Mouse (Mus musculus): ENCODE measurements around the gene Hist1h2bg. TPM values are rescaled to one million over a fixed set of nuclear protein-coding genes. Genes with fewer than 3 reads are reported as not detected.
A peak's percentile ranks its signal among the peaks of the same experiment; 100 is the strongest.
"Not testable (repeated sequence)": the region's sequence is repeated elsewhere in the genome, so short reads cannot be mapped to it uniquely, and the experiment has no call there.

Hist1h2bg gene
- polyA plus RNA-seq, 1 experiment from 2014 or later = 10.6 TPM

DNA sequence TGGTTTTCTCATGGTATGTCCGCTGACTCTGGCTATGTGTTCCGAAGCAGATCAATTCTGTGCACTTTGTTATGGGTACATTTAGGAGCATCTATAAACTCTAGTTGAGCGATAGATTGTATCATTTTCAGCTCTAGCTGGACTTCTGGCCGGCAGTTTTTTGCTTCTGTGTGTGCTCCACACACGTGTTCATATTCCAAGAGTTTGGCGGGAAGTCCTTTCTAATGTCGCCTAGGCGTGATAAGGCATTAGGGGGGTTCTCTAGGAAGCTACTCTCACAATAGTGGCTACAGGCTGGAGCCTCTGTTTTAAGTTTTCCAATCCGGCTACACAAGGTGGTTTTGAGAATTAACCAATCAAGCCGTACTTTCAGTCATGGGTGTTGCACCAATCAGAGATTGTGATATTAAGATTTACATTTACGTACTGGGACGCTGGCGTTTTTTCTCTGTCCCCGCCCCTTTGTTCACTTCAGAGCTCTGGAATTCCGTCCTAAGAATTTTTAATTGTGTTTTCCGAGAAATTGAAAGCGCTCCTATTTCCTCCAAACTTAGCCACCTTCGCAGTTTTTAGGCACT, 15.3 kb upstream of the Hist1h2bg start:
- H3K4me1 ChIP-seq (ENCODE audit: control insufficient read depth, low read depth, low read length) = peaks cover 23% of the 10 kb centered on the region
- peak; percentile 39 for ATAC-seq (ENCODE audit: low read depth)
- no peaks in the 10 kb centered on the region for H3K9me3 ChIP-seq (replicated peaks; ENCODE audit: control insufficient read depth, low read length)
- peak overlapping the region; percentile 82 for H3K9ac ChIP-seq (ENCODE audit: low read depth, low read length)
- H3K36me3 ChIP-seq (ENCODE audit: control insufficient read depth, insufficient read depth) = no peaks in the 10 kb centered on the region
- peak overlapping the region; percentile 82 for H3K4me2 ChIP-seq (ENCODE audit: low read depth, low read length)
- H3K4me3 ChIP-seq (ENCODE audit: low read depth, low read length) = peak overlapping the region; percentile 68
- no peaks in the 10 kb centered on the region for H3K27me3 ChIP-seq (ENCODE audit: control insufficient read depth, insufficient read depth, low read depth, low read length)
- under 1% methylated on average over 18 of the region's 18 CpGs for WGBS (ENCODE audit: insufficient replicate concordance)
- H3K27ac ChIP-seq (ENCODE audit: low read length) = peak overlapping the region; percentile 99

DNA sequence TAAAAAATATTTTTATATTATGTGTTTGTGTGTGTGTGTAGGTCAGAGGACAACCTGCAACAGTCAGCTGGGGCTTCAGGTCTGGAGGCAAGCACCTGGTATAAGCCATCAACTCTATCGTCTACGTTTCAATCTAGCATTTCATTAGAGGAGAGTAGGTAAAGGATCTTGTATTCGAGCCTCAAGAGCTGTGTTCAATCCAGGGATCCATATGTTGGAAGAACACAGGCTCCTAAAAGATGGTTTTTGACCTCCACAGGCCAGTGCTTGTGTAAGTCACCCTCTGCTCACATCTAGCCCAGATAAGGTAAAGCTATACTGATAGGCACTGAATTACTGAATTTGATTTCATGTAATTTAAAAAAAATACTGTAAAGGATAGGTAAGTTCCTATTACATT, 14.3 kb upstream of the Hist1h2bg start:
- no peaks in the 10 kb centered on the region for H3K36me3 ChIP-seq (ENCODE audit: control insufficient read depth, insufficient read depth)
- no peaks in the 10 kb centered on the region for H3K9me3 ChIP-seq (replicated peaks; ENCODE audit: control insufficient read depth, low read length)
- no peak for ATAC-seq (ENCODE audit: low read depth)
- peak overlapping the region; percentile 68 for H3K4me3 ChIP-seq (ENCODE audit: low read depth, low read length)
- WGBS (ENCODE audit: insufficient replicate concordance) = 60% methylated on average over 3 of the region's 3 CpGs
- peak overlapping the region; percentile 52 for H3K9ac ChIP-seq (ENCODE audit: low read depth, low read length)
- H3K4me2 ChIP-seq (ENCODE audit: low read depth, low read length) = peak overlapping the region; percentile 82
- H3K27ac ChIP-seq (ENCODE audit: low read length) = peak overlapping the region; percentile 99
- no peaks in the 10 kb centered on the region for H3K27me3 ChIP-seq (ENCODE audit: control insufficient read depth, insufficient read depth, low read depth, low read length)
- peaks cover 23% of the 10 kb centered on the region for H3K4me1 ChIP-seq (ENCODE audit: control insufficient read depth, low read depth, low read length)

DNA sequence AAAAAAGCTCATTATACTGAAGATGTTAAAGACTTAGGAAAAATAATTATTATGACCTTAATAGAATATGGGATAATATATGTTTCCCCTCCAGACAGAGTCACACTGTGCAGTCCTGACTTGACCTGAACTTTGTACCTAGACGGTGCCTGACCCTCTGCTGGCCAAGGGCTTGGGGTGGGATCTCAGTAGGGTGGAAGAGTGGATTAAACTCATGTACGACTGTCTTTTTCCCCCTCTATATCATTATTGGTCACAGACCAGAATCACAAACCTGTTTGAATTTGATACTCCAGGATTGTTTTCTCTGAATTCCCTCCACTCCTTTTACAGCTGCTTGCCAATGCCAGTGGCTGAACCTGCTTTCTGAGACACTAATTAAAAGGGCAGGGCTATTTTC, 10.5 kb upstream of the Hist1h2bg start:
- H3K9ac ChIP-seq (ENCODE audit: low read depth, low read length) = peak overlapping the region; percentile 54
- not testable (repeated sequence) for H3K9me3 ChIP-seq (replicated peaks; ENCODE audit: control insufficient read depth, low read length); H3K27me3 ChIP-seq (ENCODE audit: control insufficient read depth, insufficient read depth, low read depth, low read length); H3K36me3 ChIP-seq (ENCODE audit: control insufficient read depth, insufficient read depth); ATAC-seq (ENCODE audit: low read depth)
- H3K27ac ChIP-seq (ENCODE audit: low read length) = peak overlapping the region; percentile 81
- peak overlapping the region; percentile 46 for H3K4me3 ChIP-seq (ENCODE audit: low read depth, low read length)
- 28% methylated on average over 2 of the region's 2 CpGs for WGBS (ENCODE audit: insufficient replicate concordance)
- H3K4me1 ChIP-seq (ENCODE audit: control insufficient read depth, low read depth, low read length) = peaks cover 30% of the 10 kb centered on the region
- peak overlapping the region; percentile 57 for H3K4me2 ChIP-seq (ENCODE audit: low read depth, low read length)

DNA sequence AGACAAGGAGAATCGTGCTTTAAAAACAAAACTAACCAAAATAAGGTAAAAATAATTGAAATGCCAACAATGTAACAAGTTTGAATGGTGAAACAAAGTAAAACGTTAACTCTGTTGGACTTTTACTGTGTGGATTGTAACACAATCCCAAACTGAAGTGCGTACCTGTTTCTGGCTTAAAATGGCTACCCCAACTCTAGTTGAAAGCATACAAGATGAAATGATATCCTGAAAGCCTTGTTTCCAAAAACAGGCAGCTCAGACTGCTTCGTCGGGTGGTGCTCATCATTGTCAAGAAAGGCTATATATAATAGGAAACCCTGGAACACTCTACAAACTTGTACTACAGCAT, 9.7 kb upstream of the Hist1h2bg start:
- not testable (repeated sequence) for ATAC-seq (ENCODE audit: low read depth); H3K36me3 ChIP-seq (ENCODE audit: control insufficient read depth, insufficient read depth); H3K9ac ChIP-seq (ENCODE audit: low read depth, low read length); H3K27me3 ChIP-seq (ENCODE audit: control insufficient read depth, insufficient read depth, low read depth, low read length); H3K9me3 ChIP-seq (replicated peaks; ENCODE audit: control insufficient read depth, low read length)
- 0% methylated on average over 2 of the region's 5 CpGs for WGBS (ENCODE audit: insufficient replicate concordance)
- H3K27ac ChIP-seq (ENCODE audit: low read length) = peak overlapping the region; percentile 98
- peak overlapping the region; percentile 60 for H3K4me3 ChIP-seq (ENCODE audit: low read depth, low read length)
- H3K4me2 ChIP-seq (ENCODE audit: low read depth, low read length) = peak overlapping the region; percentile 81
- peaks cover 30% of the 10 kb centered on the region for H3K4me1 ChIP-seq (ENCODE audit: control insufficient read depth, low read depth, low read length)

DNA sequence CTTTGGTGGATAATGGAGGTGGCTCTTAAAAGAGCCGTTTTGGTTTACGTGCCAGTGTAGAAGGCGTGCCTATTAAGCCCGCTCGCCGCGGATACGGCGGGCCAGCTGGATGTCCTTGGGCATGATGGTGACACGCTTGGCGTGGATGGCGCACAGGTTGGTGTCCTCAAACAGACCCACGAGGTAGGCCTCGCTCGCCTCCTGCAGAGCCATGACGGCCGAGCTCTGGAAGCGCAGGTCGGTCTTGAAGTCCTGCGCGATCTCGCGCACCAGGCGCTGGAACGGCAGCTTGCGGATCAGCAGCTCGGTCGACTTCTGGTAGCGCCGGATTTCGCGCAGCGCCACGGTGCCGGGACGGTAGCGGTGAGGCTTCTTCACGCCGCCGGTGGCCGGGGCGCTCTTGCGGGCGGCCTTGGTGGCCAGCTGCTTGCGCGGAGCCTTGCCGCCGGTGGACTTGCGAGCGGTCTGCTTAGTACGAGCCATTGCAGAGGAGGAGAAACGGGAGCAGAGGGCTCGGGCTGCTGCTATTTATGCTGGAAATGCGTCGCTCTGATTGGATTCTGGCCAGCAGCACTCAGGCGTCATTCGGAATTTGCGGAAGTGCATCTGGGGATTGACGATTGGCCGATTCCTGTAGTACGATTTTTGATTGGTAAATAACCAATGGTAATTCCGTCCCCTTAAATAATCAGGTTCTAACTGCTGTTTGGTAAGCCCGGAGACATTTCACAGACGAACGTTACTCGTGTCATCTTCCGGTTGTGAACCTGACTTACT, 9.1 kb upstream of the Hist1h2bg start, which contains the start of gene Hist1h3e:
Gene Hist1h3e, minus strand, starts transcription at position 487 of the 777 bp plus-strand sequence.
- peak within 1 kb of the TSS; percentile 71 for H3K9ac ChIP-seq (ENCODE audit: low read depth, low read length)
- peak; percentile 93 for ATAC-seq (ENCODE audit: low read depth)
- H3K4me2 ChIP-seq (ENCODE audit: low read depth, low read length) = peak within 1 kb of the TSS; percentile 81
- peak within 1 kb of the TSS; percentile 98 for H3K27ac ChIP-seq (ENCODE audit: low read length)
- peaks cover 27% of the 10 kb centered on the region for H3K4me1 ChIP-seq (ENCODE audit: control insufficient read depth, low read depth, low read length)
- not testable (repeated sequence) for H3K27me3 ChIP-seq (ENCODE audit: control insufficient read depth, insufficient read depth, low read depth, low read length); H3K36me3 ChIP-seq (ENCODE audit: control insufficient read depth, insufficient read depth); H3K9me3 ChIP-seq (replicated peaks; ENCODE audit: control insufficient read depth, low read length)
- under 1% methylated on average over 42 of the region's 67 CpGs for WGBS (ENCODE audit: insufficient replicate concordance)
- peak within 1 kb of the TSS; percentile 60 for H3K4me3 ChIP-seq (ENCODE audit: low read depth, low read length)

DNA sequence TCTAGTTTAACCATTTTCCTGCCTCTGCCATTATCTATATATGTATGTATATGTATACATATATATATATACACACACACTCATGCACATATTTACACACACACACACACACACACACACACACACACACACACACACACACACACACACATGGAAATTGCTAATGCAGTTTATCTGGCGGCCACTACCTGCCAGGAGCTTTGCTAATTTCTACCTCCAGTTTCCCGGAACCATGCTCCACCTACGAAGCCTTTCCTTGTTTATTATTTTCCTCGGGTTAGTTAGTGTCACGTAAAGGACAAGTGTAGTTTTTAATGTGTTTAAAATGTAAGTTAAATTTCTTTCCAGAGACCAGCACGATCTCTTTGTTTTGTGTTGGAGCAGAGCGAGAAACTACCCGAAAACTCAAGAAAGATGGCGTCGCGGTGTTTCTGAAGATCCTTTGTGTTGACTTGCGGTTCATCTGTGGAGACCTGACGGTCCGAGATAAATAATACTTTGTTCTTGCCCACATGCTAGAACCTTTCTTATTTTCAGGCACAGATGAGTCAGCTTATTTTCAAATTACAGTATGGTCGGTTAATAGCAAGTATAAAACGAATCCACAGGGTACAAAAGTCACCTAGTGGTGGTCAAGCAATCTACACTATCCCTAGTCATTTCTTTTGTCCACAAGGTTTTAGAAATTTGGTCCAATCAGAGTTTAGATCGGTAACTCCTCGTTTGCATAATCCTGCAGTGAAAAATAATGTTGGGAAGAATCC, 8.3 kb upstream of the Hist1h2bg start:
- Histone ChIP-seq H3K27ac (ENCODE audit: low read length) (peak overlapping the region; percentile 98), H3K36me3 (ENCODE audit: control insufficient read depth, insufficient read depth) (no peaks in the 10 kb centered on the region), H3K9me3 (replicated peaks; ENCODE audit: control insufficient read depth, low read length) (no peaks in the 10 kb centered on the region), H3K9ac (ENCODE audit: low read depth, low read length) (peak overlapping the region; percentile 71), H3K4me1 (ENCODE audit: control insufficient read depth, low read depth, low read length) (peaks cover 27% of the 10 kb centered on the region), H3K4me2 (ENCODE audit: low read depth, low read length) (peak overlapping the region; percentile 81), H3K4me3 (ENCODE audit: low read depth, low read length) (peak overlapping the region; percentile 60), H3K27me3 (ENCODE audit: control insufficient read depth, insufficient read depth, low read depth, low read length) (no peaks in the 10 kb centered on the region)
- no peak for ATAC-seq (ENCODE audit: low read depth)
- 2% methylated on average over 18 of the region's 18 CpGs for WGBS (ENCODE audit: insufficient replicate concordance)

DNA sequence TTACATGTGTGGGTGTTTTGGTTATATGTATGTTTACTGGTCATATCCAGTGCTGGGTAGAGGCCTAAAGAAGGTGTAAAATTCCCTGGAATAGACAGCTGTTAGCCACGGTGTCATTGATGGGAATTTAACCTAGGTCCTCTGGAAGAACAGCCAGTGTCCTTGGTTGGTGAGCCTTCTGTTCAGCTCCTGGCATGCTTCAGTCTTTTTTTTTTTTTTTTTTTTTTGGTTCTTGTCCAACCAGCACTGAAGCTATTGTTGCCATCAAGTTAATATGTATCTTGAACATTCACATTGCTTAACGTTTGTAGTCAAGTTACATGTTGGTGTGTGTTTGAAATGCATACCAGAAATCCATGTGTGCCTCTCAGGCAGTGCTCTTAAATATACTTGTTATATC, 6.7 kb upstream of the Hist1h2bg start:
- no peak overlapping the region for H3K9ac ChIP-seq (ENCODE audit: low read depth, low read length)
- H3K27ac ChIP-seq (ENCODE audit: low read length) = no peak overlapping the region
- no peak for ATAC-seq (ENCODE audit: low read depth)
- 81% methylated on average over 2 of the region's 2 CpGs for WGBS (ENCODE audit: insufficient replicate concordance)
- no peaks in the 10 kb centered on the region for H3K36me3 ChIP-seq (ENCODE audit: control insufficient read depth, insufficient read depth)
- peaks cover 28% of the 10 kb centered on the region for H3K4me1 ChIP-seq (ENCODE audit: control insufficient read depth, low read depth, low read length)
- H3K27me3 ChIP-seq (ENCODE audit: control insufficient read depth, insufficient read depth, low read depth, low read length) = no peaks in the 10 kb centered on the region
- no peak overlapping the region for H3K4me3 ChIP-seq (ENCODE audit: low read depth, low read length)
- no peak overlapping the region for H3K4me2 ChIP-seq (ENCODE audit: low read depth, low read length)
- H3K9me3 ChIP-seq (replicated peaks; ENCODE audit: control insufficient read depth, low read length) = no peaks in the 10 kb centered on the region

DNA sequence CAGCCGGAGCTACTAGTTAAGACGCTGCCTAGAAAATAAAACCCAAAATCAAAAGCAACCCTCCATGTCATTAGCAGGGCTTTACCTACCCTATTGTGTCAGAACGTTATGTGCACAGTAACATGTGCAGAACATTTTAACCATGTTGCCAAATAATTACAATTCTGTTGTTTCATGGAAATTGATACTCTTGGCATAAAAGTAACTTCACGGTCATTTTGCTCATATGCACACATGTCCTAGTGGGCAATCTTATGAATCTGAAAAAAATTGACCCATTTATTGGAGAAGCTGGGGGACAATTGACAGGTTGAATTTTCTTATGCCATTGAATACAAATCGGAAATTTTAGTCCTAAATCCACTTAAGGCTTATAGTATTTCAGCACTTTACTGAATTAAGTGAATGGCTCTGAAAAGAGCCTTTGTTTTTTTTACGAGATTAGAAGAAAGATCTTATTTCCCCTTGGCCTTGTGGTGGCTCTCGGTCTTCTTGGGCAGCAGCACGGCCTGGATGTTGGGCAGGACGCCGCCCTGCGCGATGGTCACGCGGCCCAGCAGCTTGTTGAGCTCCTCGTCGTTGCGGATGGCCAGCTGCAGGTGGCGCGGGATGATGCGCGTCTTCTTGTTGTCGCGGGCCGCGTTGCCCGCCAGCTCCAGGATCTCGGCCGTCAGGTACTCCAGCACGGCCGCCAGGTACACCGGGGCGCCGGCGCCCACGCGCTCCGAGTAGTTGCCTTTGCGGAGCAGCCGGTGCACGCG, 755 bp upstream of the Hist1h2bg start:
- H3K27me3 ChIP-seq (ENCODE audit: control insufficient read depth, insufficient read depth, low read depth, low read length); ATAC-seq (ENCODE audit: low read depth); H3K36me3 ChIP-seq (ENCODE audit: control insufficient read depth, insufficient read depth); H3K9me3 ChIP-seq (replicated peaks; ENCODE audit: control insufficient read depth, low read length): not testable (repeated sequence)
- Histone ChIP-seq H3K4me2 (ENCODE audit: low read depth, low read length) (peak overlapping the region; percentile 65), H3K9ac (ENCODE audit: low read depth, low read length) (peak overlapping the region; percentile 70), H3K27ac (ENCODE audit: low read length) (peak overlapping the region; percentile 98), H3K4me3 (ENCODE audit: low read depth, low read length) (peak overlapping the region; percentile 63), H3K4me1 (ENCODE audit: control insufficient read depth, low read depth, low read length) (peaks cover 10% of the 10 kb centered on the region)
- 2% methylated on average over 18 of the region's 41 CpGs for WGBS (ENCODE audit: insufficient replicate concordance)
